Mouse (Mus musculus): ENCODE results near the gene Psma6. TPM values are rescaled to one million over a fixed set of nuclear protein-coding genes. Genes with fewer than 3 reads are reported as not detected.

Gene Psma6
- total RNA-seq, 2 experiments from 2014 or later = 144 to 145 TPM

GRCm38 (mm10) chr12:55461767-55462166 lies 77.7 kb downstream of the Psma6 start:
- DNase-seq (ENCODE audit: low spot score in 2 of 2) = no peak

GRCm38 (mm10) chr12:55462456-55462855 lies 78.4 kb downstream of the Psma6 start:
- no peak for DNase-seq (ENCODE audit: low spot score in 2 of 2)

- DNase-seq (ENCODE audit: low spot score in 2 of 2) = no peak
Observed at GRCm38 (mm10) chr12:55463087-55463486, 79.1 kb downstream of the Psma6 start.

GRCm38 (mm10) chr12:55463992-55464845 lies 80.2 kb downstream of the Psma6 start:
- DNase-seq (ENCODE audit: low spot score in 2 of 2) = peak in 1 of 2 experiments; percentile 44

- peak in 1 of 2 experiments; percentile 24 for DNase-seq (ENCODE audit: low spot score in 2 of 2)
Observed at GRCm38 (mm10) chr12:55464846-55465361, 80.9 kb downstream of the Psma6 start.

- DNase-seq (ENCODE audit: low spot score in 2 of 2) = no peak
Observed at GRCm38 (mm10) chr12:55465401-55465983, 81.5 kb downstream of the Psma6 start.

GRCm38 (mm10) chr12:55466088-55466701 lies 82.2 kb downstream of the Psma6 start:
- DNase-seq (ENCODE audit: low spot score in 2 of 2) = no peak

- DNase-seq (ENCODE audit: low spot score in 2 of 2) = no peak
Observed at GRCm38 (mm10) chr12:55466816-55467215, 82.8 kb downstream of the Psma6 start.

GRCm38 (mm10) chr12:55467331-55468180 lies 83.5 kb downstream of the Psma6 start:
- DNase-seq (ENCODE audit: low spot score in 2 of 2) = no peak

Other genes with a start within 250 kb of the Psma6 start
- gene Srp54b, start 229.1 kb upstream of the Psma6 start, total RNA-seq (2021) = 10 to 100 TPM; 49.5 to 58.1 TPM
- not detected for gene 1700047I17Rik2, start 184.6 kb upstream of the Psma6 start, total RNA-seq (2021)
- 10 to 100 TPM; 32.7 to 34.1 TPM for gene Srp54c, start 154.1 kb upstream of the Psma6 start, total RNA-seq (2021)
- 1 to 10 TPM; 7.2 to 7.4 TPM for gene 1110008L16Rik, start 84.6 kb upstream of the Psma6 start, total RNA-seq (2021)
- 10 to 100 TPM; 11.4 to 13.9 TPM for gene Ppp2r3c, start 81.2 kb upstream of the Psma6 start, total RNA-seq (2021)
- 10 to 100 TPM; 27.2 to 32.0 TPM for gene Nfkbia, start 108.4 kb downstream of the Psma6 start, total RNA-seq (2021)
- gene Aldoart2, start 181.0 kb downstream of the Psma6 start, total RNA-seq (2021) = under 1 TPM in 1 of 2 experiments, not detected in 1; 0.21 TPM
- gene Insm2, start 215.2 kb downstream of the Psma6 start, total RNA-seq (2021) = under 1 TPM in 1 of 2 experiments, not detected in 1; 0.21 TPM